Mouse (Mus musculus) liver, postnatal 0 days (tissue): Measurements from ENCODE around the gene Cdk14. TPM values are rescaled to one million over a fixed set of nuclear protein-coding genes. Genes with fewer than 3 reads are reported as not detected.

Experiments used
- ATAC-seq: fragments of 200-750 bp; cut with Nextera tagmentation; 2 replicates; pipeline ENCODE4 v1.8.0; 2017; ENCODE audit warnings: mild to moderate bottlenecking, moderate library complexity
- DNase-seq: peaks from one replicate; pipeline ENCODE4 v3.0.0-alpha.2; 2016
- H3K27ac ChIP-seq: fragments of 300-500 bp; sonication (generic); 2 replicates; pipeline ENCODE4 v1.5.1; 2014; ENCODE audit warnings: antibody characterized with exemption, moderate library complexity, mild to moderate bottlenecking, low read depth
- H3K27me3 ChIP-seq: fragments of 300-500 bp; sonication (generic); 2 replicates; pipeline ENCODE4 v1.6.1; 2014; ENCODE audit warnings: low read length, control low read depth, mixed read lengths; ENCODE audit not compliant: insufficient read depth
- H3K36me3 ChIP-seq: fragments of 300-500 bp; sonication (generic); replicated peaks from 2 replicates; pipeline ENCODE4 v1.6.1; 2014; ENCODE audit warnings: mild to moderate bottlenecking, control low read depth, low read length, moderate library complexity, mixed read lengths; ENCODE audit not compliant: insufficient read depth
- H3K4me1 ChIP-seq: fragments of 300-500 bp; sonication (generic); 2 replicates; pipeline ENCODE4 v1.6.1; 2014; ENCODE audit warnings: antibody characterized with exemption, mild to moderate bottlenecking, control low read depth; ENCODE audit not compliant: insufficient read depth
- H3K4me2 ChIP-seq: fragments of 300-500 bp; sonication (generic); 2 replicates; pipeline ENCODE4 v1.6.1; 2014; ENCODE audit warnings: low read depth, mild to moderate bottlenecking, low read length, moderate library complexity, mixed read lengths
- H3K4me3 ChIP-seq: fragments of 300-500 bp; sonication (generic); 2 replicates; pipeline ENCODE4 v1.5.1; 2014; ENCODE audit warnings: low read depth, low read length
- H3K9ac ChIP-seq: fragments of 300-500 bp; sonication (generic); replicated peaks from 2 replicates; pipeline ENCODE4 v1.6.1; 2014; ENCODE audit warnings: mild to moderate bottlenecking, moderate library complexity
- H3K9me3 ChIP-seq: fragments of 300-500 bp; sonication (generic); 2 replicates; pipeline ENCODE4 v1.6.1; 2016; ENCODE audit warnings: mild to moderate bottlenecking, control low read depth, low read length, mixed read lengths
- CTCF ChIP-seq: sonication (generic); IDR thresholded peaks from 2 replicates; pipeline ENCODE4 v1.5.1; 2016; ENCODE audit warnings: antibody characterized with exemption, low read depth
- EP300 ChIP-seq: IDR thresholded peaks from 2 replicates; pipeline ENCODE4 v1.6.1; 2016; ENCODE audit warnings: antibody characterized with exemption, low read depth, mild to moderate bottlenecking
- WGBS: fragments of 180-500 bp; shearing (Covaris S2); extraction: QIAGEN DNeasy Blood & Tissue Kit; methylation state at CpG from one replicate; pipeline ENCODE4 v1.1.7; 2014; ENCODE audit not compliant: insufficient replicate concordance; 5-methylcytosine and 5-hydroxymethylcytosine counted together
- polyA plus RNA-seq: library from polyadenylated mRNA; unstranded; fragments of >200 nt; fragmentation: Nextera tagmentation; extraction: Ambion mirVana; gene quantifications from 2 replicates; pipeline ENCODE4 v1.2.1, GENCODE M21; 2015

The Cdk14 gene
- polyA plus RNA-seq, 1 experiment from 2014 or later, result 1.1 TPM

DNA sequence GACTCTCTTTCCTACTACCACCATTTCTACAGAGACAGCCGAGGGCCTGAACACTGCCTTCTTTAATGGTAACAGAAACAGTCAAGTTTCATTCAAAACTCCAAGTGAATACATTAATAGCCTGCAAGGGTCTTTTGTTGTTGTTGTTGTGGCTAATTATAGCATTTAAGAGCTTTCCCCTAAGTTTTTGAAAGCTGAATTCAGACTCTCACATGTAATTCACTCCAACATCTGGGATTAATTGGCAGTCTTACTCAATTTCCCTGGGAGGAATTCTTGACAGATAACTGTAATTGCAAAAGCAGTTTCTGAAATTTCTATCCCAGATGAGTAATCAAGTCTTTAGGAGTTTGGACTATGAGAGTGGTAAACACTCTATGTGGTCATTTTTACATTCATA, 245.0 kb downstream of the Cdk14 start:
- H3K4me2 ChIP-seq, result no peak overlapping the region
- no peak for TF ChIP-seq EP300
- TF ChIP-seq CTCF, result no peak
- ATAC-seq, result no peak
- no peak overlapping the region for H3K4me3 ChIP-seq
- H3K27me3 ChIP-seq, result no peaks in the 10 kb centered on the region
- 77% methylated on average over 1 of the region's 1 CpGs for WGBS
- no peaks in the 10 kb centered on the region for H3K4me1 ChIP-seq
- no peaks in the 10 kb centered on the region for H3K9me3 ChIP-seq
- no peaks in the 10 kb centered on the region for H3K36me3 ChIP-seq
- H3K27ac ChIP-seq, result no peak overlapping the region
- DNase-seq, result no peak
- H3K9ac ChIP-seq, result no peak overlapping the region

DNA sequence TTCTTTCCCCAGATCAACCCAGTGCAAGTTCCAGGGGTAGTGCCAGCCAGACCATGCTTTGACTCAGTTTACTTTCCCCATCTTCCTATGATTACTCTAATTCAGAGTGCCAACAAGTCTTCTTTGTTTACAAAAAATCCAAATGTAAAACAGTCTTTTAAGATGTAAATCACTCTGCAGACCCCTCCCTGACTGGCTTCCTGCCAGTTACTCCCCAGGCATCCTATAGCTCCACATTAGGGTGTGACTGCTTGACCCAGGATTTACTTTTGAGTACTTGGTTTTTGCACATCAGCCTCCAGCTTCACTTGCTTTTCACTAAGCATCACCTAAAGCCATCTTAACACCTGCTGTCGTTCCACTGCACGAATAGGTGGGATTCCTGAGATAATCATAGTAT, 254.0 kb downstream of the Cdk14 start:
- Histone ChIP-seq H3K4me3 (no peak overlapping the region), H3K9ac (no peak overlapping the region), H3K27me3 (no peaks in the 10 kb centered on the region), H3K9me3 (no peaks in the 10 kb centered on the region), H3K4me1 (no peaks in the 10 kb centered on the region), H3K36me3 (no peaks in the 10 kb centered on the region), H3K4me2 (no peak overlapping the region), H3K27ac (no peak overlapping the region)
- WGBS, result 52% methylated on average over 2 of the region's 2 CpGs
- DNase-seq, result no peak
- ATAC-seq, result no peak
- TF ChIP-seq EP300, result no peak
- no peak for TF ChIP-seq CTCF

DNA sequence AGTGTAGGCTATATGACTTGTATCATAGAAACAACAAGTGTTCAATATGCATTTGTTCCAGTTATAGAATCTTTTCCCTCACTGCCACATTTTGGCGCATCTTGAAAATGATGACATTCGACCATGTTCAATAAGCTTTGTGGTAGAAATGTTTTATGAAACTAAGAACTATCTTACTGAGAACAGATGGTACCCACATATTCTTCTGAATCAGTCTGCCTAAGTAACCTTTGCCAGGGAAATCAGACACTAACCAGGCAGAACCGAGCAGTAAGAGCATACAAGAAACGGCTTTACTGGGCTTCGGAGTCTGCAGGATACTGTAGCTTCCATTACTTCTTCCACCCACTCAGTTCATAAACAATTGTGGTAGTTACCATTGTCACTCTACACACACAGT, 255.8 kb downstream of the Cdk14 start:
- ATAC-seq (no peak), DNase-seq (no peak)
- Histone ChIP-seq H3K4me1 (no peaks in the 10 kb centered on the region), H3K9ac (no peak overlapping the region), H3K27me3 (no peaks in the 10 kb centered on the region), H3K27ac (no peak overlapping the region), H3K4me3 (no peak overlapping the region), H3K9me3 (no peaks in the 10 kb centered on the region), H3K36me3 (no peaks in the 10 kb centered on the region), H3K4me2 (no peak overlapping the region)
- TF ChIP-seq EP300 (no peak), CTCF (no peak)
- 85% methylated on average over 5 of the region's 5 CpGs for WGBS

DNA sequence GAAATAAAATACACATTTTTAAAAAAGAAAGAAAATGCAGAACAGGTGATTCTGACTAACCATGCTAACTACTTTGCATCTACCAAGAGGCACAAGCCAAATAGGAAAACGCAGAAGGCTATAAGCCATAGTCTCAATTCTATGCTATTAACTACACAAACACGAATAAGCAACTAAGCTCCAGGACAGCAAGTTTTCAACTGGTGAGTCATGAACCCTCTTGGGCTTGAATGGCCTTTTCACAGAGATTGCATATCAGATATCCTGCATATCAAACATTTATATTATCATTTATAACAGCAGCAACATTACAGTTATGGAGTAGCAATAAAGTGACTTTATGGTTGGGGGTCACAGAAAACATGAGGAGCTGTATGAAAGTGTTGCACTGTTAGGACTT, 256.3 kb downstream of the Cdk14 start:
- no peak overlapping the region for H3K4me3 ChIP-seq
- H3K4me2 ChIP-seq, result no peak overlapping the region
- ATAC-seq (no peak), DNase-seq (no peak)
- no peaks in the 10 kb centered on the region for H3K9me3 ChIP-seq
- no peaks in the 10 kb centered on the region for H3K4me1 ChIP-seq
- no peaks in the 10 kb centered on the region for H3K27me3 ChIP-seq
- 78% methylated on average over 2 of the region's 2 CpGs for whole genome bisulfite sequencing
- H3K36me3 ChIP-seq, result no peaks in the 10 kb centered on the region
- no peak overlapping the region for H3K9ac ChIP-seq
- TF ChIP-seq CTCF, result no peak
- TF ChIP-seq EP300, result no peak
- H3K27ac ChIP-seq, result no peak overlapping the region

DNA sequence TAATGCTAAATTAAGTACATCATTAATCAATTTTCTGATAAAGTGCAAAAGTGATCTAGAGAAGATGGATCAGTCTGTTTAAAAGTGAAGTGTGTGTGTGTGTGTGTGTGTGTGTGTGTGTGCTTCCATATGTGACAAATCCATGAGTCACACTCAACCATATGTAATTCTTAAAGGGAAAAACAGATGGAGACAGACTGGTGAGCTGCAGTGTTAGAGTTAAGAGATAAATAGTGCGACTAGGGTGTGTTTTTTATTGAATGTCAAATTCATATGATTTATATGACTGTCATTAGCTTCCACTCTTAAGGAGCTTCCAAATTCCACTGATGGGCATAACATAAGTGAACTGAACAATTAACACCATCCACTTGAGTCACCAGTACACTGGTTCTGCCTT, 260.6 kb downstream of the Cdk14 start:
- Histone ChIP-seq H3K4me1 (no peaks in the 10 kb centered on the region), H3K4me2 (no peak overlapping the region), H3K27me3 (no peaks in the 10 kb centered on the region), H3K9ac (no peak overlapping the region), H3K36me3 (no peaks in the 10 kb centered on the region), H3K9me3 (no peaks in the 10 kb centered on the region), H3K27ac (no peak overlapping the region), H3K4me3 (no peak overlapping the region)
- ATAC-seq (no peak), DNase-seq (no peak)
- no peak for TF ChIP-seq EP300
- TF ChIP-seq CTCF, result no peak
- 81% methylated on average over 1 of the region's 1 CpGs for WGBS

DNA sequence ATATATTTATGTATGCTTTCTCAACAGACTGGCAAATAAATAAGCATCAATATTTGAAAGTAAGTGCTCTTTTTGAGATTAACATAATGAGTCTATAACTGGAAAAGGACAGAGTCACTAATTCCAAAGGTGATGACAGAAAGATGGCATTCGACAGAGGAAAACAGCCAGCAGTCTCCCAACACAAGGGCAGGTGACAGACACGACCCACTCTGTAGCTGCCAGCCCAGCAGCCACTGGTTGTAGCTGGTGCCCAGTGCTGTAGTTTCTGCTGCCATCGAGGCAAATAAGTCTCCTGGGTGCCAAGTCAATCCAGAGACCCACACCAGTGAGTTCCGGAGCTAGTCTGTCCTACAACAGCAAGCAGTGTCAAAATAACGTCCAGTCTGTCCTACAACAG, 280.3 kb downstream of the Cdk14 start:
- Histone ChIP-seq H3K9me3 (no peaks in the 10 kb centered on the region), H3K4me3 (no peak overlapping the region), H3K4me2 (no peak overlapping the region), H3K27ac (no peak overlapping the region), H3K4me1 (no peaks in the 10 kb centered on the region), H3K36me3 (no peaks in the 10 kb centered on the region), H3K27me3 (no peaks in the 10 kb centered on the region), H3K9ac (no peak overlapping the region)
- DNase-seq, result no peak
- TF ChIP-seq CTCF, result no peak
- TF ChIP-seq EP300, result no peak
- ATAC-seq, result no peak
- 74% methylated on average over 5 of the region's 5 CpGs for WGBS

DNA sequence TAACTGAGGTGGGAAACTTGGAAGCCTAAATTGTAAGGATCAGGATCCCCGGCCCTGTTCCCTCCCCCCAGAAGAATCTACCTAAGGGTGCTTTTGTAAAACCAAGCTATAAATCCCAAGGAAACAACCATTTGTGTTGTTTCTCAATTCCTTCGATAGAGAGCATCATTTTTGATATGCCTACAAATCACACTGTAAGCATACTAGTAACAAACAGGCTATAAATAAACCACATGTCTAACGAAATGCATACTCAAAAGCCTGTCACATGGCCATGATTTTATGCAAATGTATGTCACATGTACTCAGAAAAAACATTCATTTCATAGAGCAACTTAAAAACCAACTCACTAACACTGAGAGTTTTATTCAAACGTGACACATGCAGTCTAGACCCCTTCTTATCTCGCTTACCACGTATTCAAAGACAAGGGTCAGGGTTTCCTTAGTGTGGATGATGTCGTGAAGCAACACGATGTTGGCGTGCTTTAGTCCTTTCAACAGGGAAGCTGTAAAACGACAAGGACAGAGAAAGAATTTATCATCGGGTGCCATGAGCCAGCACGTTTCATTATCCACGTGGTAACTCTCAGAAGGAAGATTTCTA, 285.1 kb downstream of the Cdk14 start:
- no peak overlapping the region for H3K27ac ChIP-seq
- 49% methylated on average over 13 of the region's 13 CpGs for WGBS

More for the DNA sequence above, 285.1 kb downstream of the Cdk14 start:
- ATAC-seq (no peak), DNase-seq (no peak)
- H3K9me3 ChIP-seq, result no peaks in the 10 kb centered on the region
- TF ChIP-seq CTCF, result no peak
- TF ChIP-seq EP300, result no peak
- H3K4me1 ChIP-seq, result no peaks in the 10 kb centered on the region
- no peaks in the 10 kb centered on the region for H3K27me3 ChIP-seq
- H3K36me3 ChIP-seq, result no peaks in the 10 kb centered on the region
- H3K4me2 ChIP-seq, result no peak overlapping the region
- no peak overlapping the region for H3K4me3 ChIP-seq
- H3K9ac ChIP-seq, result no peak overlapping the region
